Mouse (Mus musculus) left cerebral cortex, postnatal 14 days (tissue): ENCODE results near the gene Reck. TPM values are rescaled to one million over a fixed set of nuclear protein-coding genes. Genes with fewer than 3 reads are reported as not detected.
A peak's percentile ranks its signal among the peaks of the same experiment; 100 is the strongest.

Experiments
- DNase-seq, 2 experiments: peaks; one replicate each; pipeline ENCODE4 v3.0.0; 2021 to 2022; ENCODE audit warnings: low spot score in 2 of 2, mixed read lengths in 1 of 2
- intact Hi-C: fragments of 180-260 bp; cut with DNase I; formaldehyde crosslinking; loops from one replicate; pipeline ENCODE4 v1.15.1; 2025
- total RNA-seq, 2 experiments: library from RNA; stranded (reverse); gene quantifications; 2 replicates each; pipeline ENCODE4 v1.2.3; 2021

The Reck gene
- total RNA-seq, 2 experiments from 2014 or later: 5.6 to 7.3 TPM

- intact Hi-C loops: loop anchor here (2.0 to 10.0 kb wide), 3 partner anchors 55 to 237 kb away; no protein-coding TSS in a partner anchor
These were observed 106.9 kb downstream of the Reck start for GRCm38 (mm10) chr4:43982053-43982732.

GRCm38 (mm10) chr4:43983181-43983580 is 107.9 kb downstream of the Reck start, which contains the start of gene Ccin:
Gene Ccin, plus strand, starts transcription at chr4:43983483.
- intact Hi-C loops: loop anchor here (2.0 to 10.0 kb wide), 3 partner anchors 56 to 238 kb away; no protein-coding TSS in a partner anchor
- no peak for DNase-seq

More at GRCm38 (mm10) chr4:43982053-43982732, 106.9 kb downstream of the Reck start:
- DNase-seq: peak; percentile 95 to 96

GRCm38 (mm10) chr4:43983756-43984155 is 108.4 kb downstream of the Reck start:
- intact Hi-C loops: loop anchor here (2.0 to 10.0 kb wide), 3 partner anchors 56 to 239 kb away; no protein-coding TSS in a partner anchor
- DNase-seq: no peak

GRCm38 (mm10) chr4:43984326-43984725 is 109.0 kb downstream of the Reck start:
- intact Hi-C loops: loop anchor here (5.0 to 10.0 kb wide), 2 partner anchors 57 to 240 kb away; no protein-coding TSS in a partner anchor
- DNase-seq: no peak

GRCm38 (mm10) chr4:43988976-43989375 is 113.6 kb downstream of the Reck start:
- intact Hi-C loops: loop anchor here (10.0 kb wide), 1 partner anchor 244 kb away; no protein-coding TSS in a partner anchor
- DNase-seq: no peak

- DNase-seq: no peak
- intact Hi-C loops: no loop called here
These were observed 117.7 kb downstream of the Reck start for GRCm38 (mm10) chr4:43993072-43993471.

GRCm38 (mm10) chr4:43994342-43994741 is 119.0 kb downstream of the Reck start:
- intact Hi-C loops: no loop called here
- DNase-seq: no peak

Other genes with a start within 250 kb of the Reck start
- 10 to 100 TPM; 38.5 to 43.3 TPM for gene Npr2, start 243.6 kb upstream of the Reck start, total RNA-seq
- gene Spag8, start 221.9 kb upstream of the Reck start, total RNA-seq: under 1 TPM; 0.68 to 0.75 TPM
- 10 to 100 TPM; 32.7 to 36.7 TPM for gene Hint2, start 219.1 kb upstream of the Reck start, total RNA-seq
- gene Tmem8b, start 206.6 kb upstream of the Reck start, total RNA-seq: 10 to 100 TPM; 66.6 to 75.5 TPM
- gene Fam221b, start 206.4 kb upstream of the Reck start, total RNA-seq: 1 to 10 TPM; 1.3 to 1.8 TPM
- gene Olfr70, start 174.7 kb upstream of the Reck start, total RNA-seq: not detected
- gene Olfr71, start 165.3 kb upstream of the Reck start, total RNA-seq: not detected
- under 1 TPM; 0.64 to 0.68 TPM for gene Hrct1, start 148.3 kb upstream of the Reck start, total RNA-seq
- gene Spaar, start 145.5 kb upstream of the Reck start, total RNA-seq: under 1 TPM; 0.48 to 0.53 TPM
- not detected for gene Olfr159, start 104.5 kb upstream of the Reck start, total RNA-seq
- gene Olfr156, start 51.6 kb upstream of the Reck start, total RNA-seq: not detected
- gene Olfr157, start 35.3 kb upstream of the Reck start, total RNA-seq: not detected
- not detected for gene Olfr155, start 24.0 kb upstream of the Reck start, total RNA-seq
- gene Glipr2, start 81.9 kb downstream of the Reck start, total RNA-seq: 1 to 10 TPM; 1.7 to 2.0 TPM
- gene Ccin, start 108.0 kb downstream of the Reck start, total RNA-seq: not detected
- 100 to 1,000 TPM; 300 to 308 TPM for gene Clta, start 128.9 kb downstream of the Reck start, total RNA-seq
- 10 to 100 TPM; 38.2 to 49.6 TPM for gene Gne, start 208.6 kb downstream of the Reck start, total RNA-seq